11 mouse cellular contexts compared by ENCODE assay signal in the genomic region with DNA sequence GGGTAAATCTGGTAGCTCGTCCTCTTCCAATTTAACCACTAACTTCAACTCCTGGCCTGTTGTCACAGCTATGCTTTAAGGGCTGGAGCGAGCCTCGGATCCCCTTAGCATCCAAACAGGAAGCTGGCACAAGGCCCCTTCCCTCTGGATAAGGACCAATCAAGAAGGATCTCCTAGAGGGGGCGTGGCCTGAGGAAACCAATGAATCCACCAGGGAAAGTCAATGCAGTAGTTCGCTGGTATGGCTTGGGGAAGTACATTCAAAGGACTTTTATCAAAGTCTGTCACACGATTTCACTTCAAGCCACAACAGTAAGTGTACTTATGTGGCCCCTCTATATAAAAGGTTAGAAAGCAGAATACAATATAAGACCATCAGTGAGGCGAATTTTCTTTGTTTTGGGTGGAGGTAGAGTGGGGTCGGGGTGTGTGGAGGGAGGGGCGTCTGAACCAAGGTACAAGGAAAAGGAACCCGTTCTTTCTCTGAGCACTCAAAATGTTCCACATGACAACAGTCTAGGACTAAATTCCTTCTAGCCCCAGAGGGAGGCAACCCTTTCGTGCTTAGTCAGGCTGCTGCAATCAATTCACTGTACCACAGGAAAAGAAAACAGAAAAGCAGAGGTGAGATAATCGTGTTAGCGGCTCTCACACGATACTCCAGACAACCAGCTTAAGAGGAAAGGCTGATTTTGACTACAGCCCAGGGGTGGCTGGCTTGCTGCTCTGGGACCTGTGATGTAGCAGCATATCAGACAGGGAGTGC. TPM values are rescaled to one million over a fixed set of nuclear protein-coding genes. Genes with fewer than 3 reads are reported as not detected.
DNase-seq lines count a peak whose midpoint lies in the region; ATAC-seq and TF ChIP-seq lines count a peak whose summit lies in the region.
"Had no signal": no experiment of that assay in that cellular context is flagged by ENCODE, and none has a peak within 500 bp of the region (broad histone marks: within the 10 kb centered on the region; RNA-seq: fewer than 3 reads in every experiment).

No protein-coding gene starts in this region.

- peak overlapping the region; percentile 54 for H3K9ac ChIP-seq in MEL (ENCODE audit: control insufficient read depth, low read depth, low read length, poor library complexity, severe bottlenecking)
- H3K9ac ChIP-seq: forebrain, postnatal 0 days had no signal

- peak overlapping the region; percentile 50 to 56 for H3K4me3 ChIP-seq in MEL (ENCODE audit: control insufficient read depth in 1 of 2, insufficient read depth in 1 of 2, low read depth in 2 of 2, low read length in 2 of 2)

- peaks cover 0 to 5% of the 10 kb centered on the region in 2 experiments; a peak in 1 of 4 replicates for H3K4me1 ChIP-seq in MEL (ENCODE audit: control insufficient read depth in 1 of 2, insufficient read depth in 2 of 2, low read length in 2 of 2)

- intact Hi-C loops in left cerebral cortex, postnatal 4 days (cut with DNase I) = no loop called here
- intact Hi-C loops in left cerebral cortex, postnatal 10 days (cut with DNase I) = no loop called here
- intact Hi-C loops in gastrocnemius, postnatal 14 days (cut with DNase I; ENCODE audit: low total_unique reads) = no loop called here

- TF ChIP-seq RAD21 in MEL (IDR thresholded peaks at IDR 0.05; ENCODE audit: low read depth, low read length) = no peak

- peak in 1 of 2 experiments; percentile 56; a peak in 2 of 4 replicates for TF ChIP-seq POLR2A in MEL (IDR thresholded peaks at IDR 0.05; ENCODE audit: control insufficient read depth in 1 of 2, insufficient read depth in 1 of 2, low read depth in 1 of 2, low read length in 2 of 2, poor library complexity in 1 of 2)

- H3K27ac ChIP-seq in MEL (ENCODE audit: control insufficient read depth, low read depth, low read length) = peak overlapping the region; percentile 40
- H3K27ac ChIP-seq: kidney, postnatal 0 days had no signal

- no peak for TF ChIP-seq CTCF in MEL (IDR thresholded peaks at IDR 0.05 in 2 of 3, conservative IDR thresholded peaks at IDR 0.05 in 1 of 3; ENCODE audit: control insufficient read depth in 1 of 3, insufficient read depth in 1 of 3, low read depth in 2 of 3, low read length in 3 of 3, poor library complexity in 1 of 3, severe bottlenecking in 1 of 3)

- H3K36me3 ChIP-seq in MEL (ENCODE audit: control insufficient read depth in 1 of 2, insufficient read depth in 2 of 2, low read length in 2 of 2) = peaks cover 0 to 2% of the 10 kb centered on the region in 2 experiments; a peak in 2 of 4 replicates

- peak; percentile 54 for DNase-seq in embryo, embryonic 10 days (ENCODE audit: low spot score)
- no peak for DNase-seq in embryo, embryonic 9.5 days (ENCODE audit: extremely low spot score)
- DNase-seq in left cerebral cortex, postnatal 4 days = peak; percentile 21
- no peak for DNase-seq in left cerebral cortex, postnatal 10 days (ENCODE audit: extremely low spot score in 1 of 2, low spot score in 2 of 2)
- peak; percentile 95 for DNase-seq in MEL (ENCODE audit: low read depth, low spot score)
- DNase-seq in gastrocnemius, postnatal 14 days = no peak
- no peak for DNase-seq in adrenal gland, postnatal 10 days
- DNase-seq: forebrain, postnatal 0 days; thymus, postnatal 25 days had no signal

- ATAC-seq in erythroblast, adult 5-6 weeks (replicated peaks; ENCODE audit: low FRiP score, poor library complexity, severe bottlenecking) = peak; percentile 46; the same call in 1 of the 2 replicates
- ATAC-seq: forebrain, postnatal 0 days had no signal

- no peaks in the 10 kb centered on the region for H3K9me3 ChIP-seq in MEL (replicated peaks; ENCODE audit: insufficient read depth, low read length)

- no peaks in the 10 kb centered on the region for H3K27me3 ChIP-seq in MEL (ENCODE audit: control insufficient read depth in 1 of 2, insufficient read depth in 2 of 2, low read length in 2 of 2)

- peak; percentile 5 to 38; a peak in 2 of 4 replicates for TF ChIP-seq EP300 in MEL (IDR thresholded peaks at IDR 0.05; ENCODE audit: low read depth in 1 of 2, low read length in 2 of 2)

- no peaks in the 10 kb centered on the region for H3K79me2 ChIP-seq in MEL (ENCODE audit: control insufficient read depth, insufficient read depth, low read length, poor library complexity)

TF ChIP-seq in MEL, 35 proteins besides CTCF, POLR2A, EP300 and RAD21:
- TF ChIP-seq ZMIZ1 (IDR thresholded peaks at IDR 0.05; ENCODE audit: low read depth, low read length) (no peak), MAX (IDR thresholded peaks at IDR 0.05; ENCODE audit: low read length) (0 out of 2 replicates have a peak, but pooled peaks have one; percentile 45), USF1 (IDR thresholded peaks at IDR 0.05; ENCODE audit: low read depth, low read length) (0 out of 2 replicates have a peak, but pooled peaks have one; percentile 24), TBP (IDR thresholded peaks at IDR 0.05; ENCODE audit: low read depth, low read length) (peak; percentile 51; the same call in 1 of the 2 replicates), BHLHE40 (IDR thresholded peaks at IDR 0.05; ENCODE audit: borderline replicate concordance, low read depth, low read length) (0 out of 2 replicates have a peak, but pooled peaks have one; percentile 14), ELF1 (IDR thresholded peaks at IDR 0.05; ENCODE audit: low read depth, low read length) (peak; percentile 68; the same call in 1 of the 2 replicates), MAFK (IDR thresholded peaks at IDR 0.05; ENCODE audit: borderline replicate concordance, low read depth, low read length) (no peak), MEF2A (IDR thresholded peaks at IDR 0.05; ENCODE audit: extremely low read depth, insufficient replicate concordance, low read depth, low read length, poor library complexity, severe bottlenecking) (no peak), NELFE (IDR thresholded peaks at IDR 0.05; ENCODE audit: low read depth, low read length) (peak; percentile 49; the same call in 1 of the 2 replicates), TAL1 (IDR thresholded peaks at IDR 0.05; ENCODE audit: low read length) (0 out of 2 replicates have a peak, but pooled peaks have one; percentile 4)
TF ChIP-seq in MEL: peak in this region for 7.

RNA-seq across cellular contexts. Expression of a gene that starts 16.2 kb away (rescaled TPM):
- 10 to 100 TPM; 15.1 to 15.2 TPM for total RNA-seq in left cerebral cortex, postnatal 4 days (2021)
- 10 to 100 TPM; 25.9 to 29.4 TPM for total RNA-seq in left cerebral cortex, postnatal 10 days (2021)
- 3.0 and 3.4 TPM in 2 replicates for total RNA-seq in MEL (2012; rRNA removed)
- 1 to 10 TPM in 1 of 2 experiments, not detected in 1; 4.9 TPM for polyA plus RNA-seq in MEL (2012; ENCODE audit: insufficient read depth in 1 of 2, insufficient read length in 2 of 2, low read depth in 1 of 2, low replicate concordance in 2 of 2, missing spikeins in 1 of 2)
- total RNA-seq in erythroblast, adult 5-6 weeks (2015; ENCODE audit: low replicate concordance) = 45.3 and 71.3 TPM in 2 replicates
- total RNA-seq in erythroblast, adult 5-6 weeks (2017; ENCODE audit: low replicate concordance) = 51.8 and 56.7 TPM in 2 replicates
- 1 to 10 TPM; 2.4 to 4.1 TPM for total RNA-seq in gastrocnemius, postnatal 14 days (2021)
- total RNA-seq in adrenal gland, postnatal 10 days (2021) = 1 to 10 TPM; 6.4 to 8.3 TPM

RNA-seq across cellular contexts. Expression of a gene that starts 36.1 kb away (rescaled TPM):
- total RNA-seq in left cerebral cortex, postnatal 4 days (2021) = 10 to 100 TPM; 67.6 to 71.8 TPM
- total RNA-seq in left cerebral cortex, postnatal 10 days (2021) = 10 to 100 TPM; 86.9 to 88.1 TPM
- 27.0 and 28.2 TPM in 2 replicates for total RNA-seq in MEL (2012; rRNA removed)
- polyA plus RNA-seq in MEL (2012; ENCODE audit: insufficient read depth in 1 of 2, insufficient read length in 2 of 2, low read depth in 1 of 2, low replicate concordance in 2 of 2, missing spikeins in 1 of 2) = 10 to 100 TPM in 1 of 2 experiments, not detected in 1; 49.2 TPM
- total RNA-seq in erythroblast, adult 5-6 weeks (2015; ENCODE audit: low replicate concordance) = 3.5 and 6.7 TPM in 2 replicates
- total RNA-seq in erythroblast, adult 5-6 weeks (2017; ENCODE audit: low replicate concordance) = 7.6 and 14.5 TPM in 2 replicates
- total RNA-seq in gastrocnemius, postnatal 14 days (2021) = 100 to 1,000 TPM; 113 to 123 TPM
- total RNA-seq in adrenal gland, postnatal 10 days (2021) = 100 to 1,000 TPM; 145 to 151 TPM

RNA-seq across cellular contexts. Expression of a gene that starts 57.6 kb away (rescaled TPM):
- total RNA-seq in left cerebral cortex, postnatal 4 days (2021) = 1 to 10 TPM; 1.9 to 2.0 TPM
- total RNA-seq in left cerebral cortex, postnatal 10 days (2021) = 1 to 10 TPM in 1 of 2 experiments, under 1 TPM in 1; 0.97 to 1.2 TPM
- 0.31 and 0.39 TPM in 2 replicates for total RNA-seq in MEL (2012; rRNA removed)
- polyA plus RNA-seq in MEL (2012; ENCODE audit: insufficient read depth in 1 of 2, insufficient read length in 2 of 2, low read depth in 1 of 2, low replicate concordance in 2 of 2, missing spikeins in 1 of 2) = not detected
- total RNA-seq in erythroblast, adult 5-6 weeks (2015; ENCODE audit: low replicate concordance) = not detected in 2 replicates
- total RNA-seq in erythroblast, adult 5-6 weeks (2017; ENCODE audit: low replicate concordance) = not detected in 2 replicates
- total RNA-seq in gastrocnemius, postnatal 14 days (2021) = under 1 TPM; 0.14 to 0.47 TPM
- total RNA-seq in adrenal gland, postnatal 10 days (2021) = 1 to 10 TPM in 1 of 2 experiments, under 1 TPM in 1; 0.90 to 1.9 TPM
- polyA plus RNA-seq: forebrain, postnatal 0 days; kidney, postnatal 0 days had no signal

Comparison
In these comparisons a context has a peak if more than half of its experiments do, and no peak if none do; other contexts are left out.
1. DNase-seq: peak in embryo, embryonic 10 days (single experiment), left cerebral cortex, postnatal 4 days (single experiment) and MEL (single experiment); none in embryo, embryonic 9.5 days (single experiment), left cerebral cortex, postnatal 10 days (0 of 2), gastrocnemius, postnatal 14 days (single experiment) and adrenal gland, postnatal 10 days (single experiment).